ENCODE assay signal across 8 mouse cellular contexts in the genomic region with DNA sequence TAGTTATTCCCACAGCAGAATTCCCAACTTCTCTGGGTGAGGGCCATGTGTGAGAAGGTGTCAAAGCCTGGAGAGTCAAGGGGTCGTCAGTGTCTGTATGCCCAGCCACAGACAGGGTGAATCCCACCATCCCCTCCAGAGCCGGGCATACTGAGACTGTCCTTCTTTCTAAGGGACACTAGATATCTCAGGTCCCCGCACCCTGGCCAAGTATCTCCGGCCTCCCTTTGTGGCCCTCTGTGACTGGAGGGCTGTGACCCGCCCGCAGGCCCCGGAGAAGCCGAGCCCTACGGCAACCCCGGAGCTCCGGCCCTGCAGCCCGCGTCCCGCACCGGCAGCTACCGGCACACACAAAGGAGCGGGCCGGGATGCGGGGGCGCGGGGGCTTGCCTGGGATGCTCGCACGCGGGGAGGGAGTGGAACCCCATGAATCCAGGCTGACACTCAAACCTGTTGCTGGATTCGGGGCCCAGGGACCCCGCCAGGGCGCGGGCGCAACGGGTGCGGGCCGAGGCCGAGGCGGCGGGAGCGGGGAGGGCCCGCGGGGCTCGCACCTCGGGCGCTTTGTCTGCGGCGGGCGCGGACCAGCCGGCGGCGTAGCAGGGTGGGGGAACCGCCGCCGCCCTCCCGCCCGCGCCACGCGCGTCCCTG. TPM values are rescaled to one million over a fixed set of nuclear protein-coding genes. Genes with fewer than 3 reads are reported as not detected.
DNase-seq lines count a peak whose midpoint lies in the region; ATAC-seq lines count a peak whose summit lies in the region.

No protein-coding gene starts in this region.

- peak; percentile 37 for ATAC-seq in kidney, embryonic 16.5 days (ENCODE audit: low FRiP score, low TSS enrichment)
- ATAC-seq in heart, embryonic 12.5 days (ENCODE audit: insufficient number of reproducible peaks, low FRiP score): peak; percentile 74
- peak; percentile 48 for ATAC-seq in limb, embryonic 12.5 days (ENCODE audit: insufficient number of reproducible peaks, insufficient read depth, low FRiP score, low TSS enrichment, low read depth)

- H3K4me2 ChIP-seq in kidney, embryonic 16.5 days (replicated peaks; ENCODE audit: low read depth, low read length): peak overlapping the region; percentile 86
- peak overlapping the region; percentile 97 for H3K4me2 ChIP-seq in heart, embryonic 12.5 days
- peak overlapping the region; percentile 77 for H3K4me2 ChIP-seq in limb, embryonic 12.5 days

- no peak for DNase-seq in kidney, adult 8-10 months
- DNase-seq in ES-CJ7 (ENCODE audit: low read depth, low spot score): peak; percentile 16
- DNase-seq in cerebellum, adult 9-11 months: peak; percentile 65
- DNase-seq in neural tube, embryonic 10.5 days (ENCODE audit: extremely low spot score, low spot score): peak; percentile 70
- peak; percentile 32 for DNase-seq in yolk sac, embryonic 10.5 days (ENCODE audit: low spot score)

- H3K9ac ChIP-seq in kidney, embryonic 16.5 days (replicated peaks; ENCODE audit: low read length): peak overlapping the region; percentile 98
- H3K9ac ChIP-seq in heart, embryonic 12.5 days: peak overlapping the region; percentile 96
- H3K9ac ChIP-seq in limb, embryonic 12.5 days (replicated peaks): peak overlapping the region; percentile 98

- under 1% methylated on average over 34 of the region's 57 CpGs for WGBS in kidney, embryonic 16.5 days
- WGBS in heart, embryonic 12.5 days: under 1% methylated on average over 41 of the region's 57 CpGs
- WGBS in limb, embryonic 12.5 days: under 1% methylated on average over 36 of the region's 57 CpGs

- H3K4me1 ChIP-seq in kidney, embryonic 16.5 days (ENCODE audit: insufficient read depth, low read length): peaks cover 35% of the 10 kb centered on the region
- H3K4me1 ChIP-seq in heart, embryonic 12.5 days (replicated peaks): peaks cover 19% of the 10 kb centered on the region
- peaks cover 26% of the 10 kb centered on the region for H3K4me1 ChIP-seq in limb, embryonic 12.5 days (replicated peaks)

- no peaks in the 10 kb centered on the region for H3K27me3 ChIP-seq in kidney, embryonic 16.5 days (ENCODE audit: insufficient read depth, low read length)
- H3K27me3 ChIP-seq in heart, embryonic 12.5 days (replicated peaks): no peaks in the 10 kb centered on the region; the same call in 1 of the 2 replicates
- no peaks in the 10 kb centered on the region for H3K27me3 ChIP-seq in limb, embryonic 12.5 days

- peak overlapping the region; percentile 99 for H3K4me3 ChIP-seq in kidney, embryonic 16.5 days (ENCODE audit: low read length)
- peak overlapping the region; percentile 91 for H3K4me3 ChIP-seq in heart, embryonic 12.5 days
- H3K4me3 ChIP-seq in limb, embryonic 12.5 days (replicated peaks): peak overlapping the region; percentile 95

- peak overlapping the region; percentile 89 for H3K27ac ChIP-seq in kidney, embryonic 16.5 days (ENCODE audit: low read length)
- H3K27ac ChIP-seq in heart, embryonic 12.5 days (ENCODE audit: poor library complexity, severe bottlenecking): peak overlapping the region; percentile 22; the same call in 1 of the 2 replicates
- H3K27ac ChIP-seq in limb, embryonic 12.5 days: peak overlapping the region; percentile 82

- no peaks in the 10 kb centered on the region for H3K36me3 ChIP-seq in kidney, embryonic 16.5 days (ENCODE audit: insufficient read depth, low read length)
- no peaks in the 10 kb centered on the region for H3K36me3 ChIP-seq in heart, embryonic 12.5 days
- H3K36me3 ChIP-seq in limb, embryonic 12.5 days: no peaks in the 10 kb centered on the region

- no peaks in the 10 kb centered on the region for H3K9me3 ChIP-seq in kidney, embryonic 16.5 days (ENCODE audit: low read length)
- peaks cover 2% of the 10 kb centered on the region; the same call in 1 of the 2 replicates for H3K9me3 ChIP-seq in heart, embryonic 12.5 days (replicated peaks)
- H3K9me3 ChIP-seq in limb, embryonic 12.5 days: 0 out of 2 replicates have a peak, but pooled peaks cover 5% of the 10 kb centered on the region

RNA-seq across cellular contexts. Expression of gene Sestd1, which starts 0.4 kb away (rescaled TPM):
- 30.0 TPM in 2 replicates for polyA plus RNA-seq in kidney, embryonic 16.5 days (2015; fragmentation: Nextera tagmentation; extraction: Ambion mirVana)
- 11.2 and 12.5 TPM in 2 replicates for polyA plus RNA-seq in heart, embryonic 12.5 days (2016; fragmentation: Nextera tagmentation; extraction: Ambion mirVana)
- 25.1 and 25.2 TPM in 2 replicates for polyA plus RNA-seq in limb, embryonic 12.5 days (2016; fragmentation: Nextera tagmentation; extraction: Ambion mirVana)

Comparison
In these comparisons a context has a peak if more than half of its experiments do, and no peak if none do; other contexts are left out.
1. H3K27ac ChIP-seq: peak in every context shown above with its lines; median percentile 89 in kidney, embryonic 16.5 days; 82 in limb, embryonic 12.5 days; 22 in heart, embryonic 12.5 days.
2. DNase-seq: peak in ES-CJ7 (single experiment), cerebellum, adult 9-11 months (single experiment), neural tube, embryonic 10.5 days (single experiment) and yolk sac, embryonic 10.5 days (single experiment); none in kidney, adult 8-10 months (0 of 2).
3. Peak in every context shown above with its lines, with median percentiles within 50 percentile points of each other: ATAC-seq, H3K4me2 ChIP-seq, H3K4me3 ChIP-seq and H3K9ac ChIP-seq.